ENCODE assay signal across 9 mouse cellular contexts in the genomic region with DNA sequence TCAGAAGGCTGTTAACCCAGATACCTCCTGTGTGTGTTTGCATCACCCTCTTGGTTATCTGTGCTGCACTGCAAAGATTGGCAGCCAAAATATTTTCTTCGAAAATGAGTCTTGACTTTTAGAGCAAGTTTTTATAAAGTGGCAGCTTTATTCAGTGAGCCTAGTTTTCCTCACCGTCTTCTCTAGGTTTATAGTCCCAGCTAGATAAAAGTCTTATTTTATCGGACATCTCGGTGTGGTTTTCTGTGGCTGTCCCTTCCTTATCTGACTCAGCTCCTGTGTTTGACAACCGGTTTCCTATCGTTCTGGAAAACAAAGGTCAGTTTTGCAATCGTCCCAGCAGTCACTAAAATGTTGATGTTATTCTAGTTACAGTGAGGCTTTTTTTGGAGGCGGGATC. TPM values are rescaled to one million over a fixed set of nuclear protein-coding genes. Genes with fewer than 3 reads are reported as not detected.
DNase-seq lines count a peak whose midpoint lies in the region; ATAC-seq and TF ChIP-seq lines count a peak whose summit lies in the region.
"Had no signal": no experiment of that assay in that cellular context is flagged by ENCODE, and none has a peak within 500 bp of the region (broad histone marks: within the 10 kb centered on the region; RNA-seq: fewer than 3 reads in every experiment).

No protein-coding gene starts in this region.

- no peak overlapping the region for H3K27ac ChIP-seq in heart, embryonic 12.5 days (ENCODE audit: poor library complexity, severe bottlenecking)
- no peak overlapping the region for H3K27ac ChIP-seq in bone marrow macrophage, adult 2 months (ENCODE audit: insufficient read depth, low read depth, low read length)
- H3K27ac ChIP-seq in hindbrain, embryonic 15.5 days (replicated peaks): no peak overlapping the region
- H3K27ac ChIP-seq in midbrain, embryonic 13.5 days: no peak overlapping the region

- no peak for DNase-seq in heart, adult 8-10 months (ENCODE audit: low spot score)
- no peak for DNase-seq in urinary bladder, postnatal 25 days (ENCODE audit: low spot score)
- no peak for DNase-seq in T-cell, adult 2 months (ENCODE audit: low spot score)
- DNase-seq in spleen, postnatal 4 days (ENCODE audit: low spot score in 2 of 2): no peak
- DNase-seq: gastrocnemius, postnatal 36 days had no signal

- H3K36me3 ChIP-seq in heart, embryonic 12.5 days: peaks cover 12% of the 10 kb centered on the region
- H3K36me3 ChIP-seq in hindbrain, embryonic 15.5 days: no peaks in the 10 kb centered on the region
- peaks cover 5% of the 10 kb centered on the region for H3K36me3 ChIP-seq in midbrain, embryonic 13.5 days

- peaks cover 20% of the 10 kb centered on the region for H3K4me1 ChIP-seq in heart, embryonic 12.5 days (replicated peaks)
- peaks cover 31% of the 10 kb centered on the region for H3K4me1 ChIP-seq in bone marrow macrophage, adult 2 months (ENCODE audit: control insufficient read depth, insufficient read depth, low read length)
- peaks cover 30% of the 10 kb centered on the region for H3K4me1 ChIP-seq in hindbrain, embryonic 15.5 days (replicated peaks)
- H3K4me1 ChIP-seq in midbrain, embryonic 13.5 days (replicated peaks): peaks cover 31% of the 10 kb centered on the region

- peak overlapping the region; percentile 82 for H3K4me3 ChIP-seq in heart, embryonic 12.5 days
- H3K4me3 ChIP-seq in bone marrow macrophage, adult 2 months (ENCODE audit: insufficient read depth, low read length): peak overlapping the region; percentile 15; the same call in 1 of the 2 replicates
- peak overlapping the region; percentile 80 for H3K4me3 ChIP-seq in hindbrain, embryonic 15.5 days
- H3K4me3 ChIP-seq in midbrain, embryonic 13.5 days (replicated peaks): peak overlapping the region; percentile 78

- no peaks in the 10 kb centered on the region for H3K27me3 ChIP-seq in heart, embryonic 12.5 days (replicated peaks)
- no peaks in the 10 kb centered on the region for H3K27me3 ChIP-seq in hindbrain, embryonic 15.5 days
- H3K27me3 ChIP-seq in midbrain, embryonic 13.5 days: no peaks in the 10 kb centered on the region

- no peak for TF ChIP-seq CTCF in bone marrow macrophage, adult 2 months (IDR thresholded peaks at IDR 0.05; ENCODE audit: low read depth, low read length)

- no peak for ATAC-seq in heart, embryonic 12.5 days (ENCODE audit: insufficient number of reproducible peaks, low FRiP score)
- no peak for ATAC-seq in hindbrain, embryonic 15.5 days (ENCODE audit: low FRiP score, low read depth)
- no peak for ATAC-seq in midbrain, embryonic 13.5 days

- TF ChIP-seq POLR2A in bone marrow macrophage, adult 2 months (IDR thresholded peaks at IDR 0.05; ENCODE audit: borderline replicate concordance, low read depth, low read length): no peak

- H3K9me3 ChIP-seq in heart, embryonic 12.5 days (replicated peaks): no peaks in the 10 kb centered on the region
- no peaks in the 10 kb centered on the region for H3K9me3 ChIP-seq in hindbrain, embryonic 15.5 days
- H3K9me3 ChIP-seq in midbrain, embryonic 13.5 days: 0 out of 2 replicates have a peak, but pooled peaks cover 2% of the 10 kb centered on the region

- H3K4me2 ChIP-seq in heart, embryonic 12.5 days: peak overlapping the region; percentile 77
- peak overlapping the region; percentile 87 for H3K4me2 ChIP-seq in hindbrain, embryonic 15.5 days
- H3K4me2 ChIP-seq in midbrain, embryonic 13.5 days (replicated peaks): peak overlapping the region; percentile 74

- WGBS in heart, embryonic 12.5 days: 22% methylated on average over 8 of the region's 8 CpGs
- WGBS in hindbrain, embryonic 15.5 days: 58% methylated on average over 8 of the region's 8 CpGs
- WGBS in midbrain, embryonic 13.5 days: 79% methylated on average over 8 of the region's 8 CpGs

- H3K9ac ChIP-seq in heart, embryonic 12.5 days: no peak overlapping the region
- H3K9ac ChIP-seq in hindbrain, embryonic 15.5 days: peak overlapping the region; percentile 79; the same call in 1 of the 2 replicates
- peak overlapping the region; percentile 91 for H3K9ac ChIP-seq in midbrain, embryonic 13.5 days (replicated peaks)

RNA-seq across cellular contexts. Expression of gene Selenoi, which starts 1.6 kb away (rescaled TPM):
- polyA plus RNA-seq in heart, embryonic 12.5 days (2016; fragmentation: Nextera tagmentation; extraction: Ambion mirVana): 20.8 and 21.4 TPM in 2 replicates
- total RNA-seq in heart, adult 8-10 months (2022): 10 to 100 TPM; 14.0 to 18.9 (median 16.1) TPM
- 10.9 and 13.5 TPM in 2 replicates for polyA plus RNA-seq in bone marrow macrophage, adult 2 months (2012; ENCODE audit: insufficient read depth, insufficient read length, missing spikeins)
- polyA plus RNA-seq in hindbrain, embryonic 15.5 days (2015; fragmentation: Nextera tagmentation; extraction: Ambion mirVana): 24.8 and 25.0 TPM in 2 replicates
- polyA plus RNA-seq in midbrain, embryonic 13.5 days (2015; fragmentation: Nextera tagmentation; extraction: Ambion mirVana): 22.3 and 26.8 TPM in 2 replicates

RNA-seq across cellular contexts. Expression of gene Adgrf3, which starts 28.5 kb away (rescaled TPM):
- polyA plus RNA-seq in heart, embryonic 12.5 days (2016; fragmentation: Nextera tagmentation; extraction: Ambion mirVana): 0.37 TPM in 1 of 2 replicates, not detected in the other
- under 1 TPM in 1 of 4 experiments, not detected in 3; 0.57 TPM for total RNA-seq in heart, adult 8-10 months (2022)
- not detected in 2 replicates for polyA plus RNA-seq in bone marrow macrophage, adult 2 months (2012; ENCODE audit: insufficient read depth, insufficient read length, missing spikeins)
- not detected in 2 replicates for polyA plus RNA-seq in hindbrain, embryonic 15.5 days (2015; fragmentation: Nextera tagmentation; extraction: Ambion mirVana)
- not detected in 2 replicates for polyA plus RNA-seq in midbrain, embryonic 13.5 days (2015; fragmentation: Nextera tagmentation; extraction: Ambion mirVana)
- total RNA-seq: gastrocnemius, postnatal 36 days had no signal

RNA-seq across cellular contexts. Expression of gene Drc1, which starts 47.2 kb away (rescaled TPM):
- 0.18 and 0.19 TPM in 2 replicates for polyA plus RNA-seq in heart, embryonic 12.5 days (2016; fragmentation: Nextera tagmentation; extraction: Ambion mirVana)
- not detected for total RNA-seq in heart, adult 8-10 months (2022)
- not detected in 2 replicates for polyA plus RNA-seq in bone marrow macrophage, adult 2 months (2012; ENCODE audit: insufficient read depth, insufficient read length, missing spikeins)
- 5.9 and 6.0 TPM in 2 replicates for polyA plus RNA-seq in hindbrain, embryonic 15.5 days (2015; fragmentation: Nextera tagmentation; extraction: Ambion mirVana)
- polyA plus RNA-seq in midbrain, embryonic 13.5 days (2015; fragmentation: Nextera tagmentation; extraction: Ambion mirVana): 2.7 and 3.0 TPM in 2 replicates

Comparison
In these comparisons a context has a peak if more than half of its experiments do, and no peak if none do; other contexts are left out.
1. H3K4me3 ChIP-seq: peak in every context shown above with its lines; median percentile 82 in heart, embryonic 12.5 days; 80 in hindbrain, embryonic 15.5 days; 78 in midbrain, embryonic 13.5 days; 15 in bone marrow macrophage, adult 2 months.